Mouse (Mus musculus): Measurements from ENCODE around the gene Ltbp3. TPM values are rescaled to one million over a fixed set of nuclear protein-coding genes. Genes with fewer than 3 reads are reported as not detected.

Ltbp3 gene
- polyA plus RNA-seq, 1 experiment: 10.5 TPM

DNA sequence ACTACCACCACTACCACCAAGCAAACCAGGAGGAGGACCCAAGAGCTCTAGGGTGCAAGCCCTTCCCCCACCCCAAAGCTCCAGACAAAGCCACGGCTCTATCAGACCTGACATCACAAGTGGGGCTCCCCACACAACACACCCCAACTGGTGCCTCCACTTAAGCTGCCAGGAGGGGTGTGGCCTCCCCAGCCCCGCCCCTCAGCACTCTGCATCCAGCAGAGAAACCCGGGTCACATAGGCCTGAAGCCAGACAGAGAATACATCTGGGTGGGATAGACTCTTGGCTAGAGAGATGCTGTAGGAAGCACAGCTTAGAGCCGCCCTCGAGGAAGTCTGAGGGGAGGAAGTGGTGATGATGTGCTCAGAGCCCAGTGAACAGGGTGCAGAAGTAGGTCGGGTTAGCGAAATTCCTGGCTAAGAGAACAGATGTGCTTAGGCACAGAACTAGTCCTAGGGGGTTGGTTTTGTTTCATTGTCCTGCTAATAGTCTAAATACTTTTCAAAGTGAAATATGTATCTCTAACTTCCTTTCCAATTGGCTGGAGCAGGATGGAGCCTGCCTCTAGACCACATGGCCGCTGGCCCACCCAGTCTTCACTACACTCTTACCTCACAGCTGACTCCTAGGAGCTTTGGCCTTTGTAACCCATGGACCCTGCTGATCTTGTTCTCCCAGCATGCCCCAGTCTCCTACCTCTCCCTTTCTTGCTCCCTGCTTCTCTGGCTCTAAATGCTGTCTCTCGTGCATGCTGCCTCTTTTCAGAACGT, 35.7 kb upstream of the Ltbp3 start:
- TF ChIP-seq POLR2A (IDR thresholded peaks at IDR 0.05; ENCODE audit: borderline replicate concordance, control insufficient read depth, low read depth, low read length): no peak
- TF ChIP-seq CTCF (IDR thresholded peaks at IDR 0.05; ENCODE audit: control insufficient read depth, insufficient read depth, low read length): no peak
- Histone ChIP-seq H3K4me1 (ENCODE audit: control insufficient read depth, insufficient read depth, low read length) (peaks cover 6% of the 10 kb centered on the region), H3K4me3 (replicated peaks; ENCODE audit: control insufficient read depth, low read depth, low read length) (no peak overlapping the region), H3K27ac (ENCODE audit: control insufficient read depth, insufficient read depth, low read depth, low read length, poor library complexity) (peak overlapping the region; percentile 37)
- 29% methylated on average over 10 of the region's 10 CpGs for WGBS

DNA sequence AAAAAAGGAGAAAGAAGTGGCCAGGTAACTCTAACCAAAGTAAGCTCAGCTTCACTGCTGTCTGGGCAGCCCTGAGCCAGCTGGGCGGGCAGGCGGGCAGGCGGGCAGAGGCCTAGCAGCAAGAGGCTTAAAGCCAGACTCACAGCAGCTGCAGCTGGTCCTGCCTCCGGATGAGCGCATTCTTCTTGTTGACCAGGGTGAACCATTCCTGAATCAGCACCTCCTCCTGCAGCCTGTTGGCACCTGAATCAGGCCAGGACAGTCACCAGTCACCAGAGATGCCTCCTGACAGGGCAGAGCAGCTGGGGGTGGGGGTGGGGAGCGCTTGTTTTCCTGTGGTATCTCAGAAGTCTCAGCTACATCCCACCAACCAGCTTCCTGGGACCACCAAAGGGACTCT, 30.6 kb upstream of the Ltbp3 start:
- H3K4me3 ChIP-seq (replicated peaks; ENCODE audit: control insufficient read depth, low read depth, low read length): no peak overlapping the region
- H3K27ac ChIP-seq (ENCODE audit: control insufficient read depth, insufficient read depth, low read depth, low read length, poor library complexity): no peak overlapping the region
- no peak for TF ChIP-seq POLR2A (IDR thresholded peaks at IDR 0.05; ENCODE audit: borderline replicate concordance, control insufficient read depth, low read depth, low read length)
- no peak for TF ChIP-seq CTCF (IDR thresholded peaks at IDR 0.05; ENCODE audit: control insufficient read depth, insufficient read depth, low read length)
- peaks cover 14% of the 10 kb centered on the region for H3K4me1 ChIP-seq (ENCODE audit: control insufficient read depth, insufficient read depth, low read length)
- 94% methylated on average over 6 of the region's 6 CpGs for WGBS

DNA sequence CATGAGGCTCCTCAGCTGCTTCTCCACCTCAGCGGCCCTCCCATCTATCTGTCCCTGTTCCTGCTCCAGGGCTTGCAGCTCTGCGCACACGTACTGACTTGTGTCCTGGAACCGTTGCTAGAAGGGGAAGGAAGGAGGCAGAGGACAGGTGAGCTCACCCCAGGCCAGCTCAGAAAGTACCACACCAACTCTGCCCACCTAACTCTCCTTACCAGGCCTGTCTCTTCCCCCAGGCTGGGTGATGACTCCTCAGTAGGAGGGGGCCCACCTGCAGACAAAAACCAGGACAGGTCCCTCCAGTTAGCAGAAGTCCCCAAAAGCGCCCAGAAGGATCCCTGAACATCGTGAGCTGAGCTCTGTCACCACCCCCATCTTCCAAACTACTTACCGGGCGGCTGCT, 30.1 kb upstream of the Ltbp3 start:
- peaks cover 12% of the 10 kb centered on the region for H3K4me1 ChIP-seq (ENCODE audit: control insufficient read depth, insufficient read depth, low read length)
- WGBS: 92% methylated on average over 8 of the region's 8 CpGs

DNA sequence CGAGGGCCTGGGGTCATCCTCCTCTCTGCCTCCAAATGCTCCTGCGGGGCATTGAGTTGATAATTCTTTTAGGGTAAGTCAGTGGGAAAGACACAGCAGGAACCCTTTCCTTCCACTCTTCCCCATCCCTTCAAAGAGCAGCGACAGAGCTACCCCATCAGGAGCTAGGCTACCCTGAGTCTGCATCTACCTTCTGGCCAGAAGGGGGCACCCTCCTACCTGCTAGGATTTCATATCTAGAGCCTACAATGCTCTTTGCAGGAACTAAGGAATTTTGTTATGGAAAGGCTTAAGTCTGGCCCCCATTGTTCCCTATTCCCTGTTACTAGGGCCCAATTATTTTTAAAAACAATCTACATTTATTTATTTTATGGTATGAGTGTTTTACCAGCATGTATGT, 29.5 kb upstream of the Ltbp3 start:
- TF ChIP-seq POLR2A (IDR thresholded peaks at IDR 0.05; ENCODE audit: borderline replicate concordance, control insufficient read depth, low read depth, low read length): no peak
- peak; percentile 81 for TF ChIP-seq CTCF (IDR thresholded peaks at IDR 0.05; ENCODE audit: control insufficient read depth, insufficient read depth, low read length)
- H3K4me1 ChIP-seq (ENCODE audit: control insufficient read depth, insufficient read depth, low read length): peaks cover 12% of the 10 kb centered on the region

More for the DNA sequence above, 30.1 kb upstream of the Ltbp3 start:
- no peak for TF ChIP-seq CTCF (IDR thresholded peaks at IDR 0.05; ENCODE audit: control insufficient read depth, insufficient read depth, low read length)
- TF ChIP-seq POLR2A (IDR thresholded peaks at IDR 0.05; ENCODE audit: borderline replicate concordance, control insufficient read depth, low read depth, low read length): no peak
- Histone ChIP-seq H3K27ac (ENCODE audit: control insufficient read depth, insufficient read depth, low read depth, low read length, poor library complexity) (no peak overlapping the region; the same call in 1 of the 2 replicates), H3K4me3 (replicated peaks; ENCODE audit: control insufficient read depth, low read depth, low read length) (no peak overlapping the region)

GRCm38 (mm10) chr19:5711907-5712460, 28.7 kb upstream of the Ltbp3 start:
- 46% methylated on average over 14 of the region's 14 CpGs for whole genome bisulfite sequencing
- H3K27ac ChIP-seq (ENCODE audit: control insufficient read depth, insufficient read depth, low read depth, low read length, poor library complexity): peak overlapping the region; percentile 47
- no peak overlapping the region for H3K4me3 ChIP-seq (replicated peaks; ENCODE audit: control insufficient read depth, low read depth, low read length)
- TF ChIP-seq CTCF (IDR thresholded peaks at IDR 0.05; ENCODE audit: control insufficient read depth, insufficient read depth, low read length): no peak
- TF ChIP-seq POLR2A (IDR thresholded peaks at IDR 0.05; ENCODE audit: borderline replicate concordance, control insufficient read depth, low read depth, low read length): peak; percentile 14; the same call in 1 of the 2 replicates
- peaks cover 14% of the 10 kb centered on the region for H3K4me1 ChIP-seq (ENCODE audit: control insufficient read depth, insufficient read depth, low read length)

More for the DNA sequence above, 29.5 kb upstream of the Ltbp3 start:
- Histone ChIP-seq H3K27ac (ENCODE audit: control insufficient read depth, insufficient read depth, low read depth, low read length, poor library complexity) (no peak overlapping the region), H3K4me3 (replicated peaks; ENCODE audit: control insufficient read depth, low read depth, low read length) (no peak overlapping the region)
- 42% methylated on average over 3 of the region's 3 CpGs for WGBS

- Histone ChIP-seq H3K27ac (ENCODE audit: control insufficient read depth, insufficient read depth, low read depth, low read length, poor library complexity) (no peak overlapping the region), H3K4me3 (replicated peaks; ENCODE audit: control insufficient read depth, low read depth, low read length) (no peak overlapping the region), H3K4me1 (ENCODE audit: control insufficient read depth, insufficient read depth, low read length) (peaks cover 14% of the 10 kb centered on the region)
- TF ChIP-seq CTCF (IDR thresholded peaks at IDR 0.05; ENCODE audit: control insufficient read depth, insufficient read depth, low read length): no peak
- TF ChIP-seq POLR2A (IDR thresholded peaks at IDR 0.05; ENCODE audit: borderline replicate concordance, control insufficient read depth, low read depth, low read length): no peak
- 57% methylated on average over 5 of the region's 5 CpGs for WGBS
Observed at GRCm38 (mm10) chr19:5713255-5713654, 27.4 kb upstream of the Ltbp3 start.

DNA sequence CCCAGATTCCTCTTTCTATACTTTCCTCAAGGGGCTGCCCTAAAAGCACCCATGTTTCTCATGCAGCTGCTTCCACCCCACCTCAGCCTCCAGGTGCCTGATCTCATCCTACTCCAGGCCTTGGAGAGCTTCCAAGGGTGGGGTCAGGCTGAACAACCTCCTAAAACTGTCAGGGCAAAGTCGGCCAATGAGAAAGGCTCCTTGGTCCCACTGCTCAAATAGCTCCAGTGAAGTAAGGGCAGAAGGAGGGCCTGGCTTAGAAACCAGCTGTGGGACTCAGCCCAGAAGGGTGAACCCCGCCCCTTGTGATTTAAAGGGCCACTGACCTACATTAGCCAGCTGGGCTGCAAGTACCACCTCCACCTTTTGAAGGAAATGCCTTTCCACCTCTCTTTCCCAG, 27.0 kb upstream of the Ltbp3 start:
- H3K4me1 ChIP-seq (ENCODE audit: control insufficient read depth, insufficient read depth, low read length): peaks cover 14% of the 10 kb centered on the region
- no peak for TF ChIP-seq POLR2A (IDR thresholded peaks at IDR 0.05; ENCODE audit: borderline replicate concordance, control insufficient read depth, low read depth, low read length)
- TF ChIP-seq CTCF (IDR thresholded peaks at IDR 0.05; ENCODE audit: control insufficient read depth, insufficient read depth, low read length): no peak
- H3K4me3 ChIP-seq (replicated peaks; ENCODE audit: control insufficient read depth, low read depth, low read length): no peak overlapping the region
- 13% methylated on average over 2 of the region's 2 CpGs for WGBS
- peak overlapping the region; percentile 2; the same call in 1 of the 2 replicates for H3K27ac ChIP-seq (ENCODE audit: control insufficient read depth, insufficient read depth, low read depth, low read length, poor library complexity)

GRCm38 (mm10) chr19:5715793-5716688, 24.7 kb upstream of the Ltbp3 start:
- Histone ChIP-seq H3K27ac (ENCODE audit: control insufficient read depth, insufficient read depth, low read depth, low read length, poor library complexity) (peak overlapping the region; percentile 45), H3K4me3 (replicated peaks; ENCODE audit: control insufficient read depth, low read depth, low read length) (no peak overlapping the region), H3K4me1 (ENCODE audit: control insufficient read depth, insufficient read depth, low read length) (peaks cover 14% of the 10 kb centered on the region)
- 83% methylated on average over 43 of the region's 43 CpGs for WGBS
- TF ChIP-seq POLR2A (IDR thresholded peaks at IDR 0.05; ENCODE audit: borderline replicate concordance, control insufficient read depth, low read depth, low read length): peak; percentile 52; the same call in 1 of the 2 replicates
- TF ChIP-seq CTCF (IDR thresholded peaks at IDR 0.05; ENCODE audit: control insufficient read depth, insufficient read depth, low read length): peak; percentile 32
